In genomic region chr6:41636178-41636577, GRCm38 (mm10) we compare ENCODE assay signal across 19 mouse cellular contexts. TPM values are rescaled to one million over a fixed set of nuclear protein-coding genes. Genes with fewer than 3 reads are reported as not detected.
DNase-seq lines count a peak whose midpoint lies in the region; ATAC-seq and TF ChIP-seq lines count a peak whose summit lies in the region.
"Had no signal": no experiment of that assay in that cellular context is flagged by ENCODE, and none has a peak within 500 bp of the region (broad histone marks: within the 10 kb centered on the region; RNA-seq: fewer than 3 reads in every experiment).

Gene Trpv6 (minus strand): TSS chr6:41636405.

- intact Hi-C loops in heart, postnatal 14 days (cut with DNase I) = no loop called here

- no peaks in the 10 kb centered on the region for H3K4me1 ChIP-seq in kidney, embryonic 15.5 days
- H3K4me1 ChIP-seq in embryonic facial prominence, embryonic 15.5 days = 0 out of 2 replicates have a peak, but pooled peaks cover 4% of the 10 kb centered on the region
- H3K4me1 ChIP-seq in limb, embryonic 13.5 days = no peaks in the 10 kb centered on the region
- H3K4me1 ChIP-seq in small intestine, adult 2 months (ENCODE audit: control insufficient read depth, insufficient read depth, insufficient read length, low read length) = no peaks in the 10 kb centered on the region
- H3K4me1 ChIP-seq: midbrain, embryonic 15.5 days; neural tube, embryonic 12.5 days had no signal

- no peaks in the 10 kb centered on the region for H3K27me3 ChIP-seq in kidney, embryonic 15.5 days
- H3K27me3 ChIP-seq in embryonic facial prominence, embryonic 15.5 days = no peaks in the 10 kb centered on the region
- H3K27me3 ChIP-seq in limb, embryonic 13.5 days = no peaks in the 10 kb centered on the region
- H3K27me3 ChIP-seq in small intestine, adult 2 months (ENCODE audit: control insufficient read depth, insufficient read depth, low read length) = no peaks in the 10 kb centered on the region
- H3K27me3 ChIP-seq: midbrain, embryonic 15.5 days; neural tube, embryonic 12.5 days had no signal

- no peaks in the 10 kb centered on the region for H3K9me3 ChIP-seq in kidney, embryonic 15.5 days (replicated peaks)
- no peaks in the 10 kb centered on the region for H3K9me3 ChIP-seq in embryonic facial prominence, embryonic 15.5 days (replicated peaks)
- no peaks in the 10 kb centered on the region for H3K9me3 ChIP-seq in limb, embryonic 13.5 days
- H3K9me3 ChIP-seq: forebrain, embryonic 10.5 days; midbrain, embryonic 15.5 days; neural tube, embryonic 12.5 days had no signal

- no peak for TF ChIP-seq CTCF in small intestine, adult 2 months (IDR thresholded peaks at IDR 0.05; ENCODE audit: extremely low read depth, insufficient read length, insufficient replicate concordance, low read depth, low read length)

- ATAC-seq in kidney, embryonic 15.5 days (replicated peaks; ENCODE audit: low FRiP score) = peak; percentile 64
- no peak for ATAC-seq in embryonic facial prominence, embryonic 15.5 days (ENCODE audit: insufficient number of reproducible peaks, low FRiP score, low TSS enrichment, low read depth)
- ATAC-seq in limb, embryonic 13.5 days (ENCODE audit: low FRiP score, low read depth) = no peak
- ATAC-seq: liver, postnatal 0 days; midbrain, embryonic 15.5 days had no signal

- no peaks in the 10 kb centered on the region for H3K36me3 ChIP-seq in kidney, embryonic 15.5 days
- no peaks in the 10 kb centered on the region for H3K36me3 ChIP-seq in embryonic facial prominence, embryonic 15.5 days
- H3K36me3 ChIP-seq in limb, embryonic 13.5 days = no peaks in the 10 kb centered on the region
- H3K36me3 ChIP-seq in small intestine, adult 2 months (ENCODE audit: control insufficient read depth, insufficient read depth, low read length) = no peaks in the 10 kb centered on the region
- H3K36me3 ChIP-seq: forebrain, embryonic 10.5 days; midbrain, embryonic 15.5 days; neural tube, embryonic 12.5 days had no signal

- H3K4me2 ChIP-seq in kidney, embryonic 15.5 days = peak within 1 kb of the TSS; percentile 42
- 0 out of 2 replicates have a peak within 1 kb of the TSS, but pooled peaks have one; percentile 17 for H3K4me2 ChIP-seq in embryonic facial prominence, embryonic 15.5 days (replicated peaks)
- H3K4me2 ChIP-seq in limb, embryonic 13.5 days (replicated peaks) = 0 out of 2 replicates have a peak within 1 kb of the TSS, but pooled peaks have one; percentile 11
- H3K4me2 ChIP-seq: midbrain, embryonic 15.5 days; neural tube, embryonic 12.5 days had no signal

- WGBS in kidney, embryonic 15.5 days = 10% methylated on average over 5 of the region's 5 CpGs
- WGBS in embryonic facial prominence, embryonic 15.5 days = 20% methylated on average over 5 of the region's 5 CpGs
- 5% methylated on average over 5 of the region's 5 CpGs for WGBS in limb, embryonic 13.5 days
- 27% methylated on average over 5 of the region's 5 CpGs for WGBS in small intestine, adult 2 months

- peak within 1 kb of the TSS; percentile 26; the same call in 1 of the 2 replicates for H3K9ac ChIP-seq in kidney, embryonic 15.5 days
- no peak within 1 kb of the TSS for H3K9ac ChIP-seq in embryonic facial prominence, embryonic 15.5 days
- H3K9ac ChIP-seq in limb, embryonic 13.5 days = no peak within 1 kb of the TSS
- H3K9ac ChIP-seq: liver, postnatal 0 days; midbrain, embryonic 15.5 days; neural tube, embryonic 12.5 days had no signal

- H3K27ac ChIP-seq in kidney, embryonic 15.5 days = no peak within 1 kb of the TSS
- H3K27ac ChIP-seq in embryonic facial prominence, embryonic 15.5 days (replicated peaks) = no peak within 1 kb of the TSS
- H3K27ac ChIP-seq in limb, embryonic 13.5 days = no peak within 1 kb of the TSS
- H3K27ac ChIP-seq in small intestine, adult 2 months (ENCODE audit: insufficient read depth, low read depth, low read length) = no peak within 1 kb of the TSS
- H3K27ac ChIP-seq: forebrain, embryonic 10.5 days; midbrain, embryonic 15.5 days; neural tube, embryonic 12.5 days had no signal

- peak within 1 kb of the TSS; percentile 38 for H3K4me3 ChIP-seq in kidney, embryonic 15.5 days (replicated peaks)
- H3K4me3 ChIP-seq in embryonic facial prominence, embryonic 15.5 days (replicated peaks) = peak within 1 kb of the TSS; percentile 22
- 0 out of 2 replicates have a peak within 1 kb of the TSS, but pooled peaks have one; percentile 2 for H3K4me3 ChIP-seq in limb, embryonic 13.5 days
- peak within 1 kb of the TSS; percentile 9; the same call in 1 of the 2 replicates for H3K4me3 ChIP-seq in small intestine, adult 2 months (ENCODE audit: low read depth, low read length)
- H3K4me3 ChIP-seq: forebrain, embryonic 10.5 days; midbrain, embryonic 15.5 days; neural tube, embryonic 12.5 days had no signal

- TF ChIP-seq POLR2A in small intestine, adult 2 months (IDR thresholded peaks at IDR 0.05; ENCODE audit: low read depth, low read length) = no peak

- DNase-seq in kidney, postnatal 25 days = no peak
- no peak for DNase-seq in embryo, embryonic 10 days (ENCODE audit: low spot score)
- DNase-seq in heart, postnatal 14 days = no peak
- DNase-seq: adrenal gland, postnatal 14 days; cerebellum, adult 9-10 months; heart, adult 11 months; heart, postnatal 10 days; kidney, adult 9 months; left cerebral cortex, postnatal 4 days; liver, postnatal 0 days; right cerebral cortex, postnatal 4 days; thymus, postnatal 4 days had no signal

RNA-seq across cellular contexts. Expression of gene Trpv6, which starts in this region (rescaled TPM):
- polyA plus RNA-seq in kidney, embryonic 15.5 days (2015; fragmentation: Nextera tagmentation; extraction: Ambion mirVana) = 3.8 and 4.7 TPM in 2 replicates
- polyA plus RNA-seq in embryonic facial prominence, embryonic 15.5 days (2015; fragmentation: Nextera tagmentation; extraction: Ambion mirVana) = 1.8 and 2.0 TPM in 2 replicates
- 0.54 and 0.66 TPM in 2 replicates for polyA plus RNA-seq in limb, embryonic 13.5 days (2015; fragmentation: Nextera tagmentation; extraction: Ambion mirVana)
- 0.08 and 15.9 TPM in 2 replicates for polyA plus RNA-seq in small intestine, adult 2 months (2012; rRNA removed)
- not detected for total RNA-seq in heart, postnatal 14 days (2021)
- total RNA-seq: adrenal gland, postnatal 14 days; heart, postnatal 10 days had no signal
- polyA plus RNA-seq: liver, postnatal 0 days had no signal
